Mouse (Mus musculus) left cerebral cortex, adult 18-20 months (tissue): ENCODE data around the gene Pla2r1. TPM values are rescaled to one million over a fixed set of nuclear protein-coding genes. Genes with fewer than 3 reads are reported as not detected.

ENCODE experiments used
- DNase-seq, 2 experiments: peaks; one replicate each; pipeline ENCODE4 v3.0.0; 2021 to 2022; ENCODE audit warnings: low spot score in 2 of 2, mixed read lengths in 1 of 2
- total RNA-seq, 2 experiments: library from RNA; stranded (reverse); gene quantifications; 2 replicates each; pipeline ENCODE4 v1.2.3; 2021

Pla2r1 gene
- total RNA-seq, 2 experiments from 2014 or later: 0.49 to 0.53 TPM

DNA sequence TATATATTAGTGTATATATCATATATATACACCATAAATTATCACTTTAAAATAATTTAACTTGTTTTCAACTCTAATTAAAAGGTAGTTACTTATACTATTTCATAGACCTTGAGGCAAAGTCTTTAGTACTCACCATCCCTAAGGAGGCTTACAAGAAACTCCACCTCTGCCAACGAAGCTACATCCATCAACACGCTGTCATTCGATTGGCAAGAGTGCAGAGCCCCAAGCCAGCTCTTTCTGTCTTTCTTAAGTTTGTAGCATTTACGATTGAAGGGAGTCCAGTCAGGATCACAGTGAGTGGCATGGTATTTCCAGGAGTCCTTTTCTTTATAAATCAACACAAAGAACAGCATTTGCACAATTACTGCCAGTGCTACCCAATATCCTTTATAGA lies 49.1 kb downstream of the Pla2r1 start:
- DNase-seq: no peak

DNA sequence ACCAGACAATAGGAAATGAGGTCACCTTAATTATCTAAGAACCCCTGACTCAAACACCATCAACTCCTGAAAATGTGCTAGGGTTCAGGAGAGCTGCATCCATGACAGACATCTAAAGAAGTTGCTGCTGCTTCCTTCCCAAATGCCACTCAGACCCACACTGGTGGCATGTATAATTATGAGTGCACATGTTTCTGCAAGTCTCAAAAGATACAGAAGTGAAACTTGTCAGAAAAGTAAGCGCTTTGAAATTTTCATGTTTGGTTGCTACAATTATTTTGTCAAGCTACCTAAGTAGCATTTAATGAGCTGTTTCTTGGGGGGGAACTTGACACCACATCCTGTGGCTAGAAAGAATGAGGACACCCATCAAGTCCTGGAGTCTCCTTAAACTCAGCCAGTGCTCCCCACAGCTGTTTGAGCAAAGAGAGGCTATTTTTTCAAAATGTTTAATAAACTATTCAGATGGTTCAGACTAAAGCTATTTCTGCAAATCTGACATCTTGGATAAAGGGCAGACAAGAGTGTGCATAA lies 52.5 kb downstream of the Pla2r1 start:
- no peak for DNase-seq

DNA sequence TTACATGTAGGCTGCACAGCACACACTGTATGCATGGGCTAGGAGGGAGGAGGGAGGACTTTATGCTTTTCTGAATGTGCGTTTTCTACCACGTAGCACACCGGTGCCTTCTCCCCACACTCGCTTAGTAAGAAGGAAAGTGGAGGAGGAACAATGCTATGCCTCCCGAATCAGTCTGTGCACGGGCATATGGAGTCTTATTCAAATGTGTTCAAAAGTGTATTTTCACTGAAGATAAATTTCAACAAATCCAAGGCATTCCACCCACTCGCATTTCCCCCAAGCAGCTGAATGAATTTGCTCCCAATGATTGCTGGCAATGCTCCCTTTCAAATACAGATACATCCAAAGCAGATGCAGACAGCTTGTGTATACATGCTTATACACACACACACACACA lies 73.2 kb downstream of the Pla2r1 start:
- peak in 1 of 2 experiments; percentile 20 for DNase-seq

DNA sequence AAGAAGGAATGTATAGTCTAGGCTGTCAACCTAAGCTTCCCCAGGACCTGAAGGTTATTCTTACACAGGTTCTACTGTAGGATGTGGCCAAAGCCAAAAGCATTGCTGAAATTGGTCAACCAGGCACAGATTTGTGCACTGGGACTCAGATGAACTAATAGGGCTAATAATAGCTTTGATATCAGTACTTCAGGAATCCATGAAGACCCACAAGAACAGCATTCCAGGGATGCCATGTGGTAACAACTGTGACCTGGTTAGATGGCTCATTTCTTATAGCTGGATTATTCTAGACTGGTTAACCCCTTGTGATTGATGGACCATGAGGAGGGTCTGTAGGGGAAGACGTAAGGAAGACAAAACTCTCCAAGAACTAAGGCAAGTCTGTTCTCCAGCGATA lies 74.3 kb downstream of the Pla2r1 start:
- no peak for DNase-seq

DNA sequence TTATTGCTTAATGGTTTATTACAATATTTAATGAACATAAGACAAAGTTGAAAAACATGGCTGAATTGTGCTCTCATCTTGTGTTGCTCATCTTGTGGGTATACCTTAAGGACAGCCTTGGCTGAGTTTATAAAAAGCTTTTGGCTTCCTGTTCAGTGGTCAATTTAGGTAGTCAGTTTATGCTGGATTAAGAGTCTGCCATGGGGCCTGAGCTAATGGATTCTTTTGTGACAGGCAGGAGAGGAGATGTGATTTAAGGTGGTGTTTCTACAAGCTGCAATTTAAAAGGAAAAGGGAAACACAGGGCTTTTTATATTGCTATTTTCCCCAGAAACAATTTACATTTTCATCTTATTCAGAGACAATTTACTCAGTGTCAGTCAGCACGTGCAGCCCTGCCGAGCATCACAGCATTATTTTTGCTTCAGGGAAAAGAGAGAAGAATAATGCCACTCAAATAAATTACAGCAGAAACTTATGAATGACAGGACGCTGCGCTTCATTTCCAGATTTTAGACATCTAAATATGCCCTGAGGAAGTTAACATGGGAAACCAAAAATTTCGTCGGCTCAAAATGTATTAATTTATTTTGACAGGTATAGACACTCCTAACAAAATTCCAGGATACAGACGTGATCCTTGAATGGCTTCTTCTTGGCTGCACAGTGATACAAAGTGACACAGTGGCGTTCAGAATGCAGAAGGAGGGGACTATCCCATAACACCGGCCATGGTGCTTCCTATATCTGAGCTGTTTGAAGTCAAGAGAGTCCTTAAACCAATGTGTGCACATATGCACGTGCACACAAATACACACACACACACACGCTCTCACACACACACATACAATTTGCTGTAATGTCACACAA lies 84.0 kb downstream of the Pla2r1 start:
- no peak for DNase-seq

DNA sequence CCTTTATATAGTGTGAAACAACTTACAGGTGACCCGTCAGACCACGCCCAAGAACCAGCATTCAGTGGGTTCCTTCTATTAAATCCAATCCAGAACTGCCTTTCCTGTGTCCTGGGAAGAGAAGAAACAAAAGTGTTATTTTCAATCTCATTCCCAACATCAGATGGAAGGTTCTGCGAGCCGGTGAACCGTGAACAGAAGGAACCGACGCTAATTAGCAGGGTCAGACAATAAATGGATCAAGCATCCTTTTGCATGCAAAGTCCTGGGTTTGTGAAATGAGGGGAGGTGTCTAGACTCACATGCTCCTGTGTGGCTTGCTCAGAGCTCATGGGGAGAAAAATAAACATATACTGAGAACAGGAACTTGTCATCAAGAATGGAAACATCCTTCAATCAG lies 100.7 kb downstream of the Pla2r1 start:
- no peak for DNase-seq

DNA sequence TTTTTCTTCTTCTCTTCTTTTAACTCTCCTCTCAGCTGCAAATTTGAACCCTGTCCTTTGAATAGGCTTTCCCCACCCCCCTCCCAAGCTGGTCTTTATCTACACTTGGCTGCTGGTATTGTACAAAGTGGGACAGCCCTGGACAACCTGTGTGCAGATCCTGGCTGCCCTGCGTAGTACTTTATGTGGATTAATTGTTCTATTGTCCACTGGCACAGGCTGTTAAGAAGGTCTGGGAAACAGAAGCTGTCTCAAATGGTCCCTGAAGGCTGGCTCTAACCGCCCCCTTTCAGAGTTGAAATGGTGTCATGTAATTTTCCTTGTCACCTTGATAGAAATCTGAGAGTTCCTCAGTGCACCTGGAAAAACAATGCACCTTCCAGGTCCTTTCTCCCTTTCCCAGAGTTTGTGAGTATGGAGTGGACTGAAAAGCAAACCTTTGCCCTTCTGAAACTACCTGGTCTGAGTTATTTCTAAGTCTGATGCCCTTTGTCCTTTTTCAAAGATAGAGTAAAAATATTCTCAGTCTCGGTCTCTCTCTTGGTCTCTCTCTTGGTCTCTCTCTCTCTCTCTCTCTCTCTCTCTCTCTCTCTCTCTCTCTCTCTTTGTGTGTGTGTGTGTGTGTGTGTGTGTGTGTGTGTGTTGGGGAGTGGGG lies 101.9 kb downstream of the Pla2r1 start:
- no peak for DNase-seq

DNA sequence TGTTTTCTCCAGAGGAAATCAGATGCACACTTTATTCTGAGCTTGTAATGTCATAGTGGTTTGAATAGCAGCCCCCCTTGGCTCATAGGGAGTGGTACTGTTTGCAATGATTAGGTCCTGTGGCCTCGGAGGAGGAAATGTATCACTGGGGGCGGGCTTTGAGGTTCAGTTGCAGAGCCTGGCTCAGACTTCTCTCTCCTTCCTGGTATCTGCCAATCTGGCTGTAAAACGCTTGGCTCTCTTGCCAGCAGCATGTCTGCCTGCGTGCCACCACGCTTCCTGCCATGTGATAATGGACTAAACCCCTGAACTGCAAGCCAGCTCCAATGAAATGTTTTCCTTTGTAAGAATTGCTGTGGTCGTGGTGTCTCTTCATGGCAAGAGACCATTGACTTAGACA lies 103.4 kb downstream of the Pla2r1 start:
- no peak for DNase-seq

DNA sequence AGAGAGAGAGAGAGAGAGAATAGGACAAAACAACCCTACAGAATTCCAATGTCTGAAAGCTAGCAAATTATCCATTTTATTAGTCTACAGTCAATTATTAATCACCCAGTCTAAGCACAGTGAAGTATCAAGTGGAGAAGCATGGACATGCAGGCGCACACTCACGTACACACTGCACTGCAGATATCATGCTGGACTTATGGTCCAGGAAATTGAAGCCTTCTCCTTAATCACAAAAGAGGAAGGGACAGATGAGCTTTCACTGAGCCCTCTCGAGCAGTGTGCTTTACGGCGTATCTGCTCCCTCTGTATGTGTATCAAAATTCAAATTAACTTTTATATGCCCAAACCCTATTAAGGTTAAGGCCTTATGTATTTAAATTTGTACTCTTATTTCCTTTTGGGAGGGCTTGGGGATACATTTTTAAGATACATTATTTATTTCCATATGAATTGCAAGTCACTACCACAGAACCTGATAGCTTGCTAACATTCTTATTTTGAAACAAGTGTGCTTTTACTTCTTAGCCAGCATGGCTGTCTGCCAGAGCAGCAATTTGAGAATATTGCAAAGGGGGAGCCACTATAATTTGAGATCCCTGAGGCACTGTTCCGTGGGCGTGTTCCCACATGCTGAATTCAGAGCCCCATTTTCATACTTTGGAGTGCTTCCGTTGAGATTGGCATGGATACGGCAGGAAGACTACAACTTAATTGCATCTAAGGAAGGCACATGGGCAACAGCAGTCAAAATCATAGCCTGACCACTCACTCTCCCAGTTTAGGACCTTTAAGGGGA lies 108.2 kb downstream of the Pla2r1 start:
- DNase-seq: peak; percentile 41 to 66

DNA sequence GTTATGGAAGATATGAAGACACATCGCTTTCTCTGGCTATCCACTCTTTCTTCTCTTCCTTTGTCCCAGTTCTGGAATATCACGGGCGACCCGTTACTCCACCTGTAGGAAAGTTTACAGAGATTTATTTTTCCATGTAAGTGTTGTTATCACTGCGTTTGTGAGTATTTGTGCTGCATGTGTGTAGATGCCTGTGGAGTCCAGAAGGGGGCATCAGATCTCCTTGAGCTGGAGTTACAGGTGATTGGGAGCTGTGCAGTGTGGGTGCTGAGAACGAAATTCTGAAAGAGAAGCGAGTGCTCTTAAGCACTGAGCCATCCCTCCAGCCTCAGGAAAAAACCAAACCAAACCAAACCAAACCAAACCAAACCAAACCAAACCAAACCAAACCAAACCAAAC lies 109.8 kb downstream of the Pla2r1 start:
- DNase-seq: no peak

DNA sequence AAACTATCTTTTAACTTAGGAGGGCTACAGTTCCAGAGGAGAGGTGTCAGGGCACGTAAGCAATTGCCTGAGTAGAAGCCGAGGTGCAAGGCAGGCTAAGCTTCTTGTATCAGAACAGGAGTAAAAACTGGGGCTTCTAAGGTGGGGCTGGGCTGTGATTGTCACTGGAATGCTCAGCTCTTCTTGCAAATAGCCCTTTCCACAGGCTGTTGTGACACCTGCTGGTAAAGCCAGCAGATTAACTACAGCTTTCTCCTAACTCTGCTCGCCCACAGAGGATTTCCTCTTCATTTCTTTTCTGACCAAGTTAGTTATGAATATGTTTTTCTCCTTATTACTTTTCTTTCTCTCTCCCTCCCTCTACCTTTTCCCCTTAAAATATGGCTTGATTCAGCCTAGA lies 111.2 kb downstream of the Pla2r1 start:
- DNase-seq: no peak

DNA sequence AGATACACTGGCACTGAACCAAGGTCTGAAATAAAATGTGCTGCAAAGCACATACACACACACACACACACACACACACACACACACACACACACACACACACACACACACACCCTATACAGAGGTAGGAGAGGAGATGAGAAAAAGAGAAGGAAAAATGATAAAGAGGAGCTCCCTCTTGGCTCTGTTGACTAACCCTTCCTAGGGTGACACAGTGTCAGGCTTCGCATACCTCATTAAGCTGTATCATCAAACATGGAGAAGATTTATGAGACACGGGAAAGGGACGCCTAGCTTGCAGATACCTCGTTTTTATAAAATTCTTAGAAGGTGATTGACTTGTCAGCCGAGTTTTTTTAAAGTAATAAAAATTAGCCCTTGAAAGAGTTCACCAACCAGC lies 116.3 kb downstream of the Pla2r1 start:
- DNase-seq: no peak

DNA sequence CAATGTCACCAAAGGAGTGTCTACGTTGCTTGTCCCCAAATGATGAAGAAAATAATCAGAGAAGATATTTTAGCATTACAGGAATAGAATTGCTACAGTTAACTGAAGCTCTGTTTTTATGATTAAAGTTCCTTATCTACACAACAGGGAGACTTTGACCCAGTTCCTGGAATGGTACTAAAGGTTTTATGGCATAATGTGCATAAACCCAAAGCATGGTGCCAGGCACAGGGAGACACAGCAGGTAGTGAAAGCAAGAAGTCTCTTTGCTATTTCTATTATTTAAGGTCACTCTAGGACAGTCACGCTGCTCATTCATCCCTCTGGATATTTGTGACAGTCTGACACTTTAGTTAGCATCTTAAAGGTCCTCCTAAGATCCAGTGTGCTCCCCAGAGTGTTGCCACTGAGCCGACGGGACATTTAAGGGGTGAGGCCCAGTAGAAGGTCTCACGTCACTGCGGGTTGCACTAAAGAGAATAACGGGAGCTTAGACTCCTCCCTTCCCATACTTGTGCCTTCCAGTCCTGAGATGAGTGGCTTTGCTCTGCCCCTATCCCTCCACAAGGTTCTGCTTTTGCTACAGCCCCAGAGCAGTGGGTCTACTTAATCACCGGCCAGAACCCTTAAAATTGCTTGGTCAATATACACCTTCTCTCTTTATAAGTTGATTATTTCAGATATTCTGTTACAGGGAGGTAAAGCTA lies 122.6 kb downstream of the Pla2r1 start:
- no peak for DNase-seq

DNA sequence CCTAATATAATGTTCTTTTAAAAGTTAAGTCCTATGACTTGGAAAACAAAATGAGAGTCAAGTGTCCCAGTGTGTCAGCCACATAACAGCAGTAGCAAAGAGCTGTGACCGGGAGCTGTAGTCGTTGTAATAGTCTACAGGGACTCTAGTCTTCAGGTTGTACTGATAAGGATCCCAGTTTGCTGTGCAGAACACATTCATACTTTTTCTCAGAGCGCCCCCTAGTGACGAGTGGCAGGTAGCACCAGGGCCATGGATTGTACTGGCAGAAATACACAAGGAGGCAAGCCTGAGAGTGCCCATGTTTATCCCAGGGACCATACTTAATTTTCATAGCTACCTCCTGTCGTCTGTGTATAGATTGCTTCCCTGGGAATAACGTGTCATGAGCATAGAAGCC lies 135.0 kb downstream of the Pla2r1 start:
- DNase-seq: peak; percentile 78 to 80

DNA sequence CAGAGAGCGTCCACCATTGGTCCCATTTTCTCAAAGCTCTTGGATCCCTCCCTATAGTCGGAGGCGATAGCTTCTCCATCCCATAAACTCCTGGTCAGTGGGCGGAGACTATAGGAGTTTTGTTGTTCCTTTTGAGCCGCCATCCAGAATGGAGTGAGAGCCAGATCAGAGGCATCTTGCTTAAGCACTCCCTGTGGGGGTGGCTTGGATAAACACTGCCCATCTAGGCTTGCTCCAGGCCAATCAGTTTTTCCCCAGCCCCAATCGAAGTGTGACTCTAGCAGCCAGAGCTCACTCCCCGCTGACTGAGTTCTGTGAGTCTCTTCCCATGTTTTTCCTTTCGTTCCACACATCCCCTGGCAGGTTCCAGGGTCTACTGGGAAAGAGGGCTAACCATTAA lies 138.8 kb downstream of the Pla2r1 start:
- no peak for DNase-seq

DNA sequence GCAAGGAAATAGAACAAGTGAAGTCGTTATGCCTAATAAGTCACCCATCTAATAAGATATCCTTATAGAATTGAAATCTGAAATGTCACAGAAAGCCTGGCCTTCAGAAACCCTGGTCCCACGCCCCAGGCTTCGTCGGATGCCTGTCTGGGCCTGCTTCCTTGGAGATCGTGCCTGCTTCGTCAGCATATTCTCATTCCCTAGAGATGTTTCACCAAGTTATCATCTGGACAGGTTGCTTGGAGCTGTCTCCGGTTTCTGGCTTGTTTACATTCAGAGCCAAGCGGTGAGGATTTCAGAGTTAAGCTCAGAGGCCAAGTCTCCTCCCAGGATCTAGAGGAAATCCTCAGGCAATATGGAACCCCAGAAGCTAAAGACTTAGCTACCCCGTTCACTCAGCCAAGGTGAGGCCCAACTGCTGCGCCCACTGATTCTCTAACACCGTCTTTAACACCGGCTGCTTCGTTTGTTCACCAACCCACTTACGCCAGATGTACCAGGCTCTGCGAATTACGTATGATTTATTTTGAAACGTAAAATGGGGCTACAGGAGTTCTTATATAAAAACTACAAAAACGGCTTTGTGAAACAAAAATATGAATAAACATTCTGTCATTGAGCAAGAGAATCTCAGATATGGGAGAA lies 140.0 kb downstream of the Pla2r1 start:
- DNase-seq: peak; percentile 14 to 27

DNA sequence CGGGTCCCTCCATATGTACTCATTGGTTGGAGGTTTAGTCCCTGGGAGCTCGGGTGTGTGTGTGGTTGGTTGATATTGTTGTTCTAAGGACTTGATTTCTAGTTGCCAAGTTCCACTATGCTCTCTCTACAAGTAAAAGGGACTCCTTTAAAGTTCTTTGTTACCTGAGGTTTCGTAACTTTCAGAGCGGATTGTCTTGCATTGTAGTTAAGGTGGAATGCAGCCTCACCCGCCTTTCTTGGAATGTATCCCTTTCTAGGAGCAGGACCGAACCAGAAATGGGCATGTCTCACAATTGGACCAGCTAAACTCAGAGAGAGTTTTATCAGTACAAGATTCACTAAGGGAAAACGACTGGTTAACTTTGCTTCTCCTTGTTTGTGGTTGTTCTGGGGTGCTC lies 141.9 kb downstream of the Pla2r1 start:
- no peak for DNase-seq

DNA sequence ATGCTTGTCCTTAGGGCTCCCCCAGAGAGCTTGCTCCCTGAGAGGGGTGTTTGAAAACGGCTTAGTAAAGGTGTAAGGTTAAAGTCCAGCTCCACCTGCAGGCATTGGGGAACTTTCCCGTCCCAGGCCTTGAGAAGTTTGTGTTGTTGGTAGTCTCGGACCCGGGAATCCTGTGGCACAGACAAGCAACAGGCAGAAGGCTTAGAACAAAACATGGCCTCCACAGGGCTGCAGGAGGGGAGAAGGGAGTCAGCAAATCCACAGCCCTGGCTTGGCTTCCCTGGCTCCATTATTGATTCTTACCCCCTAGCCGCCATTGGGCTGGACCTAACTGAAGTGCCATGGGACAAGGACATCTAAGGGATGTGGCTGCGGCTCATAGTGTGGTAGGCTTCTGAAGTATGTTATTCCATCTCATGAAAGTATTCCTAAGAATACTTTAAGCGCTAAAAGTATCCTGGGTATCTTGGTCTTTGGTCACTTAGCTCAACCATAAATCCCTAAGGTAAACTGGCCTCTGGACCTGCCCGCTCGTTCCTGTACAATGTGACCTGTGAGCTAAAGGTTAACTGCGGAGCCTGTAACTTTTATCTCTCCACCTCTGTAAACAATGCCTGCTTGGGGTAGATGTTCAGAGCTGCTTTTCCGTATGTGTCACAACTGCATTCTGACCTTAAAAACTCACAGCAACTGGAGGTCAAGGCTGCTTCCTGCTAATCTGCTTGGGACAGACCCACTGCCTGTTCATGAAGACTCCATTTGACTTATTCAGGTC lies 142.9 kb downstream of the Pla2r1 start:
- no peak for DNase-seq

DNA sequence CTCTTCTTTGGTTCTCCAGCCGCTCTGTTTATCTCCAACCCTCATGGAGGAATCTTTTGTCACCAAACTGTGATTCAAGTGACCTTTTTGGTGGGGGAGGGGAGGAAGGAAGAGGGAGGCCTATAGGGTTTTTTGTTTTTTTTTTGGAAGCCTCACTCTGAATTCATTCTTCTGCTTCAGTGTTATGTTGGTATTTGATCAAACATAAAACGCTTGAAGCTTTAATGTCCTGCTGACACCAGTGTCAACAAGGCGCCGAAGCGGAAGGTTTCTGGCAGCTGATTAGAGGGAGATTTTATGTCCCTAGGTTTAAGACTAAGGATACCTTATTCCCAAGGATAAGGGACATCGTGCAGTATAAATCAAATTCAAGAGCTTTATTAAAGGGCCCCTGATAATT lies 143.9 kb downstream of the Pla2r1 start:
- no peak for DNase-seq

DNA sequence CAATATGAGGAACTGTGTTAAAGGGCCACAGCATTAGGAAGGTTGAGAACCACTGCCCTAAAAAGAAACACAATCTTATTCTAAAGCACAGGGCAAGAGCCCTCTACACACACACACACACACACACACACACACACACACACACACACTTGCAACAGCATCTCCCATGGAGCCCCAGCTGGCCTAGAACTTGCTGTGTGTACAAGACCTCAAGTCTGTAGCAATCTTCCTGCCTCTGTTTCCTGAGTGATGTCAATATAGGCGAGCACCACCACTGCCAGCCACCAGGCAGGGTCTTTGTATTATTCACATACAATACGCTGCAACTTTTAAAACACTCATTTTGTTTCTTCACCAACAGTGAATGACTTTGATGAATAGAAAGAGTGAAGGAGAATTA lies 145.7 kb downstream of the Pla2r1 start:
- DNase-seq: no peak
